Mouse (Mus musculus) ovary, postnatal 10 days (tissue): Measurements from ENCODE around the gene Rhod.

Experiments
- DNase-seq: peaks from one replicate; pipeline ENCODE4 v3.0.0; 2022; ENCODE audit warnings: low spot score

Rhod gene

DNA sequence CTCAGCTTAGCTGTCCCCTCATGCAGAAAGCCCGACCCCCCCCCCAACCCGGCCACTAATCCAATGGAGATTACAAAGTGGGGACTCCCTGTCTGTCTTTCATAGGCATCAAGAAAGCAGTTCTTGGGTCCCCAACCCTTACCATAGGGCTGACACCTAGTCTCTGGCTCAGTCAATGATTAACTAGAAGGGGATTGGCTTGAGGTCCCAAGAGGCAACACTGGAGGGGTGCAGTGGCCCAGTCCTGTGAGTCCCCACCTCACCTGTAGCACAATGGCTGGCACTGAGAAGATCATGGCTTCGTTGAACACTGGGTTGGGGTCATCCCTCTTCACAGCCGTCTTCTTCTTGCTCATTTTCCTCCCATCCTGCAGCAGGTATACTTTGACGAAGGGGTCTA, 11.4 kb upstream of the Rhod start:
- DNase-seq = no peak

DNA sequence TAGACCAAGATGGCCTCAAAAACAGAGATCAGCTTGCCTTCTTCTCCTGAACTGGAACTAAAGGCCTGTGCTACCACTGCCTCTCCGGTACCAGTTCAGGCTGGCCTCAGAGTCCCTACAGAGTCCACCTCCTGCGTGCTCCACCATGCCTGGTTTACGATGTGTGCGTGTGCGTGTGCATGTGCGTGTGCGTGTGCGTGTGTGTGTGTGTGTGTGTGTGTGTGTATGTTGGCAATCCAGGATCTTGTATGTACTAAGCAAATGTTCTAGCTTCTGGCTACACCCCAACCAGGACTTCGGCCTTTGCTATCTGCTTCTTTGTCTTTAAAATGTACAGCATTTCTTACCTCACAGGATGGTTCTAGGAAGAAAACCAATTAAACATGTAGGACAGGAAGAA, 10.0 kb upstream of the Rhod start:
- no peak for DNase-seq

DNA sequence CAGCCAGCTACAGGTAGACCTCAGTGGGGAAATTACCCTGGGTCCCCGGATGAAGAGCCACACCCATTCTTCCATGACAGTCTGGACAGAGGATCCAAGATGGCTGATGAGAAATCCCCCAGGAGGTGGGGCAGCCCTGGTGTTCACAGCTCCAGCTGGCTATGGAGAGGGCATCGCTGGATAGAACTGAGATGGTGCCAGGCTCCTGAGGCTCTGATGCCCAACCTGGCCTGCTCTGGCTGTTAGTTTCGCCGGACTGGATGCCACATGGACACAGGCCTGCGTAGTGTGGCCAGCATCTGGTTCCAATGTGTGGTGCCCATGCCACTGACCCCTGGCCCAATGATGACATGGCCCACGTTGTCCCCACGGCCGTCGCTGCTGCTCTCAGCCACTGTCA, 8.2 kb upstream of the Rhod start:
- no peak for DNase-seq

DNA sequence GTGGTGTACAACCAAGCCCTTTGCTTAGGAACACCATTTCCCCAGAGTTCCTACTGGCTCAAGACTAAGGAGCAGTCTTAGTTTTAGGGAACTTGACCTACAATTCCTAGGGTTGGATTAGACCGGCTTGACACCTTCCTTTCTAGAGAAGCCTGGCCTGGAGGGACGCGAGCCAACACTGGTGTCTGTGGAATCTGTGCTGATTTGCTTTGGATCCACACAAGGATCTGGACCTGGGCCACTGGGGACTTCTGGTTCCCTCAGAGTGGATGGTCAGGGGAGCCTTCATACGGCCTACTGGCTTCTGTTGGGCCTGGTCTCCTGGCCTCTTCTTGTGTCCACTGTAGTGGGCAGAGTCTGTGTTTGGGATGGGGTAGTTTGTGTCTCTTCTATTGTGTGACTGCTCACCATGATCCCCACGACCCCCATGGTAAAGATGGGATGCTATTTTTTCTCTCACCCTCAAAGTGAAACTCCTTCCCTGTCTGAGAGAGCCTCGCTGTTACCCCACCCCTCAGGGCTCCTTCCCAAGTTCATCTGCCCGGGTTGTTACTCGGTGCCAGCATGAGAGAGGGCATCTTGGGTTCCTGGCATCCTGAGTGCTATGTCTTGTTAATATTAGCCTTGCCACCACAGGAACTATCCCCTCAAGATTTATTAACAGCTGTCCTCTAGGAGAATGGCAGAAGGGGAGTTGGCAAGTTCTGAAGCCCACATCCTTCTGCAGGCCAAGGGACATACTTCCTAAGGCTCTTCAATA, 7.6 kb upstream of the Rhod start:
- DNase-seq = no peak

DNA sequence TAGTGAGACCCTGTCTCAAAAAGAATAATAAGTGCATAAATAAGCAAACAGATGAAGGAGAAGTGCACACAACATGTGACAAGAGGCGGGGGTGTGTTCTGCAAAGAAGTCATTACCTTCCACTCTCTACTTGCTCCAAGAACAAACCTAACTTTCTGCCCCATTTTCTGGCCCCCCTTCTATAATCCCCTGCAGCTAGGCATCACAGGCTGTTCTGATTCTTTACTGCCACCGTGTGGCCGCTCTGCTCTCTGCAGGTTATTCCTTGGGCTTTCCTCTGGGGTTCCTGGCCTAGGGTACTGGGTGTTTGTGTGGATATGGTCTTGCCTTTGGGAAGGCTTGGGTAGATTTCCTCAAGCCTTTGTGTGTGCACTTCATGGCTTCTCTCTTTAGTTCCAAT, 3.2 kb upstream of the Rhod start:
- DNase-seq = peak; percentile 42

DNA sequence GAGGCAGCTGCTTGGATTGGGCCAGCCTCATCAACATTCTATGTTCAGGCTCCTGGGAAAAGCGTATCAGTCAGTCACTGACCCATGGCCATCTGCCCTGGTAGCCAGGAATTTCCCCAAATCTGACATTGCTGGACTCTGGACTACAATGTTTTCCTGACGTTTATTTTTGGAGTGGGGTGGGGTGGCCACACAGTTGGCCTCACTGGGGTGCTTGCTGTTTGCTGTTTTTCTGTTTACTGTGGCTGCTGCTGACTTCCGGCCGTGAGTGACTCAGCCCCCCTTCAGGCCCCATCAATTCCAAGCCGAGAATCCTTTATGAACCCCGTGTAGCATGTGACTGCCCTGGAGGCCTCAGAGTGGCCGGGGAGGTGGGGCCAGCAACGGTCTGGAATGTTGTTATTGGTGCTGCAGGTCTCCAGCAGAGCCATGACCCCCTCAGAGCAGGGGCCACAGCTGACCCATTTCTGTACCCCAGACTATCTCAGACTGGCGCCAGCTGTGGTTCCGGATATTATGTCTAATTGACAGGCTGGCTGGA, 2.5 kb upstream of the Rhod start:
- no peak for DNase-seq

DNA sequence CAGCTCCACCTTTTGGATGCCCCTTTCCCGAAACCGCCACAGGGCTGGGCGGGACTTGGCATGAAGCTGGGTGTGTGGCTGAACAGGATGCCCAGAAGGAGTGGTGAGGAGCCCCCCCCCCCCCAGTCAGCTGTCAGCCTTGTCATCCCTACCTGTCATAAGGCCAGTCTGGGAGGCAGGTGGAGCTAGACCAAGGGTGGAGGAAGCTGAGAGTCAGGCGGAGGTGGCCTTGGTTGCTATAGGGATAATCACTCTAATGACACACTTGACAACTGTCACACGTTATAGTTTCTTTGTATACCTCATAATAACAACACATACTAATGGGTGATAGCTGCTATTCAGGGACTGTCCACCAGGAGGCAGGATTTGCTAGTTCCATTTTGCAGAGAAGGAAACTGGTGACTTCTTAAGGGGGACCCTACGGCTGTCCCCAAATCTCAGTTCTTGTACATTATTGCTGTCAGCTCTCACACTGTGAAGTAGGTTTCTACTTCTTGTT, 1.9 kb upstream of the Rhod start:
- no peak for DNase-seq

DNA sequence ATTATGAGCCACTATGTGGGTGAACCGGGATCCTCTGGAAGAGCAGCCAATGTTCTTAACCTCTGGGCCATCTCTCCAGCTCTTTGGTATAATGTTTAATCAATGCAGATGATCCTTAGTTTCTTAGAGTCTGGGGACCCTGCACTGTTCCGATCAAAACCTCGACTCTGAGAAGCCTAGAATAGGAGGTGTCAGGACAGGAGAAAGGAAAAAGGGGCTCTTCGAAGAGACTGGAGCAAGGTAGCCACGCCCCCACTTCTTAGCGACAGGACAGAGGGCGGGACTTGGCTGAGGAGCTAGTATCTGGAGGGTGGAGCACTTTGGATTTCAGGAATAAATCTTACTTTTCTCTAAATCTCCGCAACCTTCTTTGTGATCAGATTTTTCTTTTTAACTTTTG, 990 bp upstream of the Rhod start:
- no peak for DNase-seq

DNA sequence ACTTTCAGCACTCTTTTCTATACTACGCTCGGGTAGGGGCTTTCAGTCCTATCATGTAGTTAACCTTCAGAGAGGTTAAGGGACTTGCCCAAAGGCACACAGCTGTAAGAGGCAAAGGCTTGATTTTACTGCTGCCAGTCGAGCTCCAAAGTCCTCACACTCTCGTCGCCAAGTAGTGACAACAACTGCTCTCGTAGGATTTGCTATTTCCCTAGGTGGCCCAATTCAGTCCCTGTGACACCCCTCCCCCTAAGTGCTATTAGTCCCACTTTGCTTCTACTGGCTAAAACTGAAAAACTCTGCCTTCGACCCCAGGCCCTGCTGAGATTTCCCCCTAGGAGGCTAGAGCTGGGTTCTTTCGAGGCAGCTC, 456 bp downstream of the Rhod start:
- DNase-seq = no peak

DNA sequence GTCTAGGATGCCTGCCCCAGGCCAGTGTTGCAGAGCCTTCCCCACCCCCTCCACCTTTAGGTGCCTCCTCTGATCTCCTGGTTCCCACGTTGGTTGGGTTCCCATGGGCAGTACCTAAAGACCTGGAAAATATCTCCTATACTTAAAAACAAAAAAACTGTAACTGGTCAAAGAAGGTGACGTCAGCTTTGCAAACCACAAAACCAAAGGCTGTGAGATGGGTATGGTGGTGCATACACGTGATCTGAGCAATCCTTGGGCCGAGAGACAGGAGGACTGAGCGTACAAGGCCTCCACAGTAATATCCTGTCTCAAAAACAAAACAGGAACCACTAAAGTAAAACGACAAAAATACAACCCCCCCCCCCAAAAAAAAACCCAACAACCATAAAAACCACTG, 1.3 kb downstream of the Rhod start:
- no peak for DNase-seq

DNA sequence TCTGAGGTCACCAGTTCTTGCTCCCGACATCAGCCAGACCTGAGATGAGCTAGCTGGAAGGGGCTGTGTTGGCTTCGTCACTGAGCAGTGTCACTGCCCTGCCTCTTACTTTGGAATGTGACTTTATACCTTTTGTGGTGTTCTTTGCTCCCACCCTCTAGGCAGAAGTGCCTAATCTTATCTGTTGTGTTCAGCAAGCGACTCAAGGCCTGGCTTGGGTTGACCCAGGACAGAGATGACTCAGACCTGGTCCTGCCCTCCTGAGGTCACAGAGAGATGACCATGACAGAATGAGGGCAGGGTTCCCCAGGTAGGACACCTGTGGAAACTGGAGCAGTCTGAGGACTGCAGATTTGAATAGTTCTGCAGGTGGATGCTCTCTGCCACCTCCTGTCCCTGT, 3.0 kb downstream of the Rhod start:
- DNase-seq = no peak

DNA sequence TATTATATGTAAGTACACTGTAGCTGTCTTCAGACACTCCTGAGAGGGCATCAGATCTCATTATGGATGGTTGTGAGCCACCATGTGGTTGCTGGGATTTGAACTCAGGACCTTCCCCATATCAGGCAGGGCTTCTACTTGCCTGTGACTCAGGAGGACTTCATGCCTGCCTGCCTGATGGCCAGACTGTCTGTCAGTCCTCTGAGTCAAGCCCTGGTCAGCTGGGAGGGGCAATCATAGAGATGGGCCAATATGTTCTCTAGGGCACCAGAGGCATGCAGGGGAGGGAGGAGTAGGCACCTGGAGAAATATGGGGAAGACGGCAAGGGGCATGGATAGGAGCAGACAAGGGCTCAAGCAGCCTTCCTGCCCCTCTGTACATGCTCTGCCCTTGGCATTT, 4.2 kb downstream of the Rhod start:
- no peak for DNase-seq

DNA sequence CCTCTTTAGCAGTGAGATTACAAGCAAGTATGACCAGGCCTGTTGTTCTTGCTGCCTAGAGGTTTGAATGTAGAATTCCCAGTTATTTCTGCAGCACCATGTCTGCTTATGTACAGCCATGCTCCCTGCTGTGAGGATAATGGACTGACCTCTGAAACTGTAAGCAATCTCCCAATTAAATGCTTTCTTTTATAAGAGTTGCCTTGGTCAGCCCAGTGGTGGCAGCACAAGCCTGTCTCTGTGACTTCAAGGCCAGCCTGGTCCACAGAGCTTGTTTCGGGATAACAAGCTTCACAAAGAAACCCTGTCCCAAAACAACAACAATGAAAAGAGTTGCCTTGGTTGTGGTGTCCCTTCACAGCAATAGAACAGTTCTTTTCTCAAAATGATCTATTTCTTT, 5.5 kb downstream of the Rhod start:
- no peak for DNase-seq

DNA sequence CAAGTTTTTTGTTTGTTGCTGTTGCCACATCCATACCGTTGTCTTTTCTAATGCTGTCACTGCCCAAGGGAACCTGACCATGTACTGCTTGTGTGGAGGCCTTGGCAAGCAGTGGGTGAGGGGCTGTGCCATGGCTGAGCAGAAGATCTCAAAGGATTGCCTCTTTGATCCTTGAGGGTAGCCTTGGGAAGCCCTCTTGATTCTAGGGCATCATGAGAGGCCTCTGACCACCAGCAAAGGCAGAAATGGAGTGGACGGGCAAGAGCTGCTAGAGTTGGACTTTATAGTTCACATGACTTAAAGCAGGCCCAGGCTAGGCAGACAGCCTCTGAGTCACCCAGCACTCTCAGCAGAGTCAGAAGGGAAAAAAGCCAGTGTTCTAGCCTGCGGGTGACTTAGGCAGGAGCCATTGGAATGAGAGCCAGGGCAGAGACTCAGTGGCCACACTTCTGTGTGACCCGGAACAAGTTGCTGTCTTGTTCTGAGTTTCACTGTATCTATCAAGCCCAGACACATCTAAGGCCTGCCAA, 9.1 kb downstream of the Rhod start:
- no peak for DNase-seq

DNA sequence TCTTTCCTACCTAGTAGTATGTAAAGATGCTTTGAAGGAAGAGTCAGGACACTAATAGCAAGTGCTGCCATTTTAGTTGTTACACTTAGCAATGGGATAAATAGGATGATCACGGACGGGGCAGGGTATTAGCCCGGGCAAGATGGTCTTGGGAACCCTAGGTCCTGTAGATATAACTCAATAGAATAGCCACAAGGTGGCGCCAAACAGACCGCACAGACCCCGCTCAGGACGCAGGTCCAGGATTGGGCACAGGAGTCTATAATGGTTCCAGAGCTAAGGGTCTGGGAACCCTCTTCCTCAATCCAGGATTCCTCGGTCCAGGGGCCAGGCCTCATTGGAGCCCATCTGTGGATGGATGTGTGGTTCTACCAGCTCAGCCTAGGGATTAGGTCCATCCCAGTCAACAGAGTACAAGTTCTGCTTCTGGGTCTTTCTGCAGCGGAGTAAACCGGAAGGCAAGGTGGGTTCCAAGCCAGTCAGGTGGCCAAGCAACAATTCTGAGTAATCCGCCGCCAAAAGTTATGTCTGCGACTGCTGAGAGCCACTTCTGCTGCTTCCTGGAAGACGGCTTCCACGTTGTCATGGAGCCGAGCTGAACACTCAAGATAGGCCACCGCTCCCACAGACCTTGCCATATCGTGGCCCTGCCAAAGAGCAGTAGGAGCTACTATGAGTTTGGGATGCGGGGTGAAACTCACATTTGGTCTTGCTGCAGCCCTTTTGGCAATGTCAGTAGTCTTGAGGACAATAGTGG, 13.4 kb downstream of the Rhod start:
- no peak for DNase-seq

DNA sequence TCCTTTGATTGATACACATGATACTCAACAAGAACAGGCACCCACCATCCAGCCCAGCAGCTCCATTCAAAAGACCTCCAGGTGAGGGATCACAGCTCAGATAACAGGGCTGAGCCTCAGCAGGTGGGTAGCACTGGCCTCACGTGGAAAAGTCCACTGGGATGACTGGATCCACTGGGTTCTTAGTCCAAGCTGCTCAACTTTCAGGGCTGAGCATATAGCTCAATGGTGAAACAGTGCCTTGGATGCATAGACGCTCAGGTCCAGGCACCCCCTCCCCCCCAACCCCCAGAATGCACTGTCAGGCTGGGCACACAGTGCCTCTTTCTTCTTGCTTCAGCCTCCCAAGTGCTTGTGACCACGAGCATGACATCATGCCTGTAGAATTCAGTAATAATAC, 16.2 kb downstream of the Rhod start:
- no peak for DNase-seq

DNA sequence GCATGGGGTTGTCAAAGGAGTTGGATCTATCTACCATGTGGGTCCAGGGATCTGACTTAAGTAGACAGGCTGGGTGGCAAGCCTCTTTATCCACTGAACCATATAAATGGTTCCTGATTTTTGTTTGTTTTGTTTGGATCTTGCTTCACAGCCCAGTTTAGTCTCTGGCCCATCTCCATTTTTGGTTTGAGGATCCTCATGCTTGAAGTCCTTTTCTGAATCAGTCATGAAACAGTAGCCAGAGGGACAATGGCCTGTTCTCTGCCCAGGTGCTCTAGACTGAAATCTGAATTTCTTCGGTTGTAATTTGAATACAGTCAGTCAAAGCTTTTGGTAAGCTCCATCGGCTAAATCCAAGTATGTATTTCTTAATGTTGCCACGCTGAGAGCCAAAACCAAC, 16.7 kb downstream of the Rhod start:
- DNase-seq = no peak

DNA sequence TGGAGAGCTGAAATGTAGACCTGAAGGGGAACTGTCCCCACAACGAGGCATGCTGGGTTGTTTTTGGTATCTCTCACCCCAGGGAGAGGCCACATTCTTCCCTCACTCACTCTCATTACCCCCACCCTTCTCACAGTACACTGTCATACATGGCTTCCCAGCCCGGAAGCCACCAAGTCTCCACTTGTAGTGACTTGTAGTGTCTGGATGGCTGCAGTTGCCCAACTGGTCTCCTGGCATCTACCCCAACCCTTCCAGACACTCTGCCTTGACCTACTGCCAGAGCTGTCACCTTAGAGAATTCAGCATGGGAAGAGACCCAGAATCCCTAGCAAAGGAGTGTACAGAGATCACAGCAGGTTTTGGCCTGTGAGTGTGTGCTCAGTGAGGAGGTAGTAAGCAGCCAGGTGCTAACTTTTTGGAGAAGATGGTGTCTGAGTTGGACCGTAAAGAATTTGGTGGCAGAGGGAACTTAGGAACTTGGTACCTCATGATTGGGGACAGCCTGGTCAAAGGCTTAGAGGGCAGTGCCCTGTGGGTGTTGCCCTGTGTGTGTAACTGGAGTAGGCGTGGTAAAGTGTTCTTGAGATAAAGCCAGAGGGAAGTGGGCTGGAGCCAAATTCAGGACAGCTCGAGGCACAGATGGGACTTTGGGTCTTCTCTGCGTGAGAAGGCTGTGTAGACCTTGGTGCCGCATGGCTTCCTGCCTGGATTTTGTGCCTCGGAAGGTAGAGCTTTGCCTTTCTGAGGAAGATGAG, 18.9 kb downstream of the Rhod start:
- no peak for DNase-seq

DNA sequence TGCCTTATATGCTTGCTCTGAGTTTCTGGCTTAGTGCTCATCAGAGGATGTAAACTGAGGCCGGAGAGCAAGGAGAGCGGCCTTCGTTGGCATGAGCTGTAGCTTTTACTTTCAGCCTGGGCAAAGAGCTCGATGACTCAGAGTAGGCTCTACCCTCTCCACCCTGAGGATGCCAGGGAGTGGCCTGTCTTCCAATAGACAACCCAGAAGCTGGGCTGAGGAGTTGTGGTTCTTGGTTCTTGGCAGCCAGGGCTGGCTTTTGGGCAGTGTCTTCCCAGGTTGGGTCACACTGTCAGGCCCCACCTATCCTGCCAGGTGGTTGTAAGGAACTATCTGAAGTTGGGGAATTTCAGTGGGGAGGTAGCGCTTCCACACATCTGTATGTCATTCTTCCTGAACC, 19.5 kb downstream of the Rhod start:
- no peak for DNase-seq

DNA sequence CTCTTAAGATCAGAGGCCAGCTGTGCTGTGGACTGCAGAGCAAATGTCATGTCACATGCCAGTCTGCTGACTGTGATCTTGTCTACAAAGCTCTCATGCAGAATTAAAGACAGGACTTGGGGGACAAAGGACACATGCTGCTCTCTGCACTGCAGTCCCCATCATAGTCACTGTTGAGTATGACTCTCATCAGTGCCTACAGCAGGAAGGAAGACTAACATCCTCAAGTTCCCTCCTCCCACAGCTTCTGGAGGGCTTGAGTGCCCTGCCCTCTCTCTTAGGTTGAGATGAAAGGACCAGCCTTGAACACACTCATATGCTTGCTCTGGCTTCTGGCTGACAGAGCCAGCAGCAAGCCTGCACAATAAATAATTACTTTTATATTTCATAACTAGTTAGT, 21.5 kb downstream of the Rhod start:
- no peak for DNase-seq

DNA sequence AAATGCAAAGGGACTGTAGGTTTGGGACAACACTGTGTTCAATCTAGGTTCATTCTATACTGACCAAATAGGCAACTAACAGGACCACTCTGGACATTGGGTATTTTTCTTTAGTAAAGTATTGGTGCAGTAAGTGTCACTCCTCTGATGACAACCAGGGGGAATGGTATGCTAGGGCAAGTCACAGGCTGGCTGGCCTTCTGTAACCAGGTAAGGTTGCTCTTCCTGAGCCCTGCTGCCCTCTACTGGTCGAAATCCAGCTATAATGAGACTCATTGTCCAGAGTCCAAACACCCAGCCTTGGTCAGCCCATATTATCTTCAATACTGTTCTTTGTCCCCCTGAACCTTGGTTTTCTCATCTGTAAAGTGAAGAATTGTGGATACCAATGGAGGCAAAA, 22.0 kb downstream of the Rhod start:
- DNase-seq = no peak

DNA sequence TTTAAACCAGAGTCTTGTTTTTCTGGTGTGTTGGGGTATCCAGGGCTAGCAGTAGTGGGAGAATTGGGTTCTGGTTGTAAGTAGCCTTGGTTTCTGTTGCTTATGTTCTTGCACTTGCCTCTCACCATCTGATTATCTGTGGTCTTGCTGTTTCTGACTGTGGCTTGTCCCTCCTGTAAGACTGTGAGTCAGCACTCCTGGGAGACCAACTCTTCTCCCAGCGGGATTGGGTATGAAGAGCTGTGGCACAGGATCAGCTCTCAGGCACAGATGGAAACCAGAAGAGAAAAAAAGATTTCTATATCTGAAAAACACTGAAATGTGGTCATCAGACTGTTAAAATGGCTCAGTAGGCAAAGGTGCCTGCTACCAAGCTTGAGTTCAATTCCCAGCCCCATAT, 24.6 kb downstream of the Rhod start:
- no peak for DNase-seq

DNA sequence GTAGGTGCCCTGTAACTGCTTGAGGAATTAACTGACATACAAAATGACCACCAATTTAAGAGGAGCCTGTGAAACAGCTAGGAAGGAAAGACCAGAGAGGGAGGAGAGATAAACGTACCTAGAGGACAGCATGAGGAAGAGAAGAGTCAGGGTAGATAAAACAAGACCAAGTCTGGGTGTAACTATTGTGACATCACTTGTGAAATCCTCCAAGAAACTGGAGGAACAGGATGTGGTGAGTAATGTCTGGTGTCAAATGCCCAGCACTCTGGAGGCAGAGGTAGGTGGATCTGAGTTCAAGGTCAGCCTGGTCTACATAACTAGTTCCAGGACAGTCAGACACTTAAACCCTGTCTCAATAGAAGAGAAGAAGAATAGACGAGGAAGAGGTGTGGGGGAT, 30.2 kb downstream of the Rhod start:
- no peak for DNase-seq
